Mouse (Mus musculus): ENCODE measurements at regions not wholly inside any gene's neighbourhood (a gene's known extent, or its start where the extent isn't known, plus 50 kb on each side); places are given as distances from the start of the nearest gene placed in this dataset.

DNA sequence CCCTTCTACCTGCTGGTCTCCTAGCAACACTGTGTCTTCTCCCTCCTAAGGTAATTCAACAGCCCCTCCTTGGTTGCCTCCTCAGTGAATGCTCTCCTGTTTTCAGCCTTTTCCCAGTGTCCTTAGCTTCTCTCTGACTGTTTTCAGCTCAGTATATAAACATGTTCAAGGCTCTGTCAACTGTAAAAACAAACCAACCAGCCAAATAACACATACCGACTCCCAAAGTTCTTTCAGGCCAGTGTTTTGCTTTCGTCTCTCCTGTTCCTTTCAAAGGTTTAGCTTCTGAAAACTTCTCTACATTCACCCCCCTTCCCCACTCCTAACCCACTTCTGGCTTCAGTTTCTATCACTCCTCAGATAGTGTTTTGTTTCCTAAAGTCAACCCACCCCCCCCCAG is 73.4 kb downstream of the Phlda1 start:
- no peak for TF ChIP-seq CTCF (IDR thresholded peaks at IDR 0.05; ENCODE audit: extremely low read depth, insufficient read length, insufficient replicate concordance, low read depth, low read length)
- TF ChIP-seq POLR2A (IDR thresholded peaks at IDR 0.05; ENCODE audit: low read depth, low read length), result no peak

Measured in small intestine, adult 2 months (tissue).